Mouse (Mus musculus) heart, postnatal 0 days (tissue): ENCODE results near the gene B3galt6. TPM values are rescaled to one million over a fixed set of nuclear protein-coding genes. Genes with fewer than 3 reads are reported as not detected.

ENCODE experiments used
- ATAC-seq: fragments of 200-750 bp; cut with Nextera tagmentation; 2 replicates; pipeline ENCODE4 v1.8.0; 2017; ENCODE audit warnings: low read depth, moderate number of reproducible peaks, moderate library complexity; ENCODE audit not compliant: insufficient read depth
- DNase-seq: peaks from one replicate; pipeline ENCODE4 v3.0.0-alpha.2; 2016; ENCODE audit warnings: low spot score
- H3K27ac ChIP-seq: fragments of 300-500 bp; sonication (generic); 2 replicates; pipeline ENCODE4 v1.5.1; 2014; ENCODE audit warnings: low read depth, mild to moderate bottlenecking
- H3K27me3 ChIP-seq: fragments of 300-500 bp; sonication (generic); 2 replicates; pipeline ENCODE4 v1.6.1; 2014; ENCODE audit warnings: low read length, mixed read lengths; ENCODE audit not compliant: control insufficient read depth, insufficient read depth
- H3K36me3 ChIP-seq: fragments of 300-500 bp; sonication (generic); replicated peaks from 2 replicates; pipeline ENCODE4 v1.6.1; 2014; ENCODE audit warnings: low read length, mixed read lengths; ENCODE audit not compliant: control insufficient read depth, insufficient read depth
- H3K4me1 ChIP-seq: fragments of 300-500 bp; sonication (generic); 2 replicates; pipeline ENCODE4 v1.6.1; 2014; ENCODE audit warnings: antibody characterized with exemption; ENCODE audit not compliant: control insufficient read depth, insufficient read depth
- H3K4me2 ChIP-seq: fragments of 300-500 bp; sonication (generic); 2 replicates; pipeline ENCODE4 v1.6.1; 2014; ENCODE audit warnings: low read depth, mild to moderate bottlenecking, low read length, moderate library complexity
- H3K4me3 ChIP-seq: fragments of 300-500 bp; sonication (generic); 2 replicates; pipeline ENCODE4 v1.5.1; 2014; ENCODE audit warnings: low read depth, low read length
- H3K9ac ChIP-seq: fragments of 300-500 bp; sonication (generic); replicated peaks from 2 replicates; pipeline ENCODE4 v1.6.1; 2014; ENCODE audit warnings: low read depth, low read length, mixed read lengths
- H3K9me3 ChIP-seq: fragments of 300-500 bp; sonication (generic); replicated peaks from 2 replicates; pipeline ENCODE4 v1.6.1; 2016; ENCODE audit warnings: low read length; ENCODE audit not compliant: control insufficient read depth
- CTCF ChIP-seq: IDR thresholded peaks from 2 replicates; pipeline ENCODE4 v1.5.1; 2016; ENCODE audit warnings: antibody characterized with exemption, control low read depth, low read depth
- EP300 ChIP-seq: IDR thresholded peaks from 2 replicates; pipeline ENCODE4 v1.6.1; 2016; ENCODE audit warnings: antibody characterized with exemption, low read depth
- WGBS: fragments of 180-500 bp; shearing (Covaris S2); extraction: QIAGEN DNeasy Blood & Tissue Kit; methylation state at CpG from one replicate; pipeline ENCODE4 v1.1.7; 2014; 5-methylcytosine and 5-hydroxymethylcytosine counted together
- polyA plus RNA-seq: library from polyadenylated mRNA; unstranded; fragments of >200 nt; fragmentation: Nextera tagmentation; extraction: Ambion mirVana; gene quantifications from 2 replicates; pipeline ENCODE4 v1.2.1, GENCODE M21; 2015
- total RNA-seq: library from RNA; depleted of rRNA; stranded (reverse); fragments of >200 nt; gene quantifications from 2 replicates; pipeline ENCODE4 v1.2.3, GENCODE M21; 2014; ENCODE audit warnings: low replicate concordance

The B3galt6 gene
- total and polyA plus RNA-seq, 2 experiments from 2014 or later = 5.7 to 11.2 TPM

- Histone ChIP-seq H3K4me2 (no peak overlapping the region), H3K4me3 (no peak overlapping the region), H3K4me1 (peaks cover 10% of the 10 kb centered on the region; the same call in 1 of the 2 replicates), H3K27me3 (no peaks in the 10 kb centered on the region), H3K9me3 (no peaks in the 10 kb centered on the region), H3K27ac (peak overlapping the region; percentile 28; the same call in 1 of the 2 replicates), H3K36me3 (no peaks in the 10 kb centered on the region; the same call in 1 of the 2 replicates), H3K9ac (no peak overlapping the region)
- 58% methylated on average over 7 of the region's 7 CpGs for WGBS
- ATAC-seq (peak; percentile 62), DNase-seq (peak; percentile 20)
- TF ChIP-seq EP300 (no peak), CTCF (no peak)
Measured at GRCm38 (mm10) chr4:156024184-156024583, 31.7 kb upstream of the B3galt6 start.

GRCm38 (mm10) chr4:156023520-156023919, 31.1 kb upstream of the B3galt6 start:
- ATAC-seq (no peak), DNase-seq (no peak)
- Histone ChIP-seq H3K9me3 (no peaks in the 10 kb centered on the region), H3K4me3 (no peak overlapping the region), H3K9ac (no peak overlapping the region), H3K27ac (no peak overlapping the region), H3K36me3 (no peaks in the 10 kb centered on the region; the same call in 1 of the 2 replicates), H3K4me1 (peaks cover 10% of the 10 kb centered on the region; the same call in 1 of the 2 replicates), H3K4me2 (no peak overlapping the region), H3K27me3 (no peaks in the 10 kb centered on the region)
- TF ChIP-seq CTCF (no peak), EP300 (no peak)
- 85% methylated on average over 9 of the region's 9 CpGs for WGBS

GRCm38 (mm10) chr4:156021942-156022419, 29.5 kb upstream of the B3galt6 start:
- Histone ChIP-seq H3K27me3 (no peaks in the 10 kb centered on the region), H3K9me3 (no peaks in the 10 kb centered on the region), H3K27ac (no peak overlapping the region), H3K4me3 (no peak overlapping the region), H3K36me3 (no peaks in the 10 kb centered on the region), H3K4me1 (peaks cover 10% of the 10 kb centered on the region; the same call in 1 of the 2 replicates), H3K4me2 (no peak overlapping the region), H3K9ac (no peak overlapping the region)
- no peak for TF ChIP-seq CTCF
- TF ChIP-seq EP300 = no peak
- DNase-seq (no peak), ATAC-seq (no peak)
- WGBS = 29% methylated on average over 9 of the region's 9 CpGs

- Histone ChIP-seq H3K4me3 (no peak overlapping the region), H3K27ac (no peak overlapping the region), H3K4me1 (peaks cover 9% of the 10 kb centered on the region; the same call in 1 of the 2 replicates), H3K9ac (no peak overlapping the region), H3K4me2 (no peak overlapping the region), H3K9me3 (no peaks in the 10 kb centered on the region), H3K36me3 (0 out of 2 replicates have a peak, but pooled peaks cover under 1% of the 10 kb centered on the region), H3K27me3 (no peaks in the 10 kb centered on the region)
- TF ChIP-seq CTCF = no peak
- no peak for TF ChIP-seq EP300
- WGBS = 58% methylated on average over 3 of the region's 3 CpGs
- DNase-seq = no peak
- ATAC-seq = no peak
Measured at GRCm38 (mm10) chr4:156021381-156021780, 28.9 kb upstream of the B3galt6 start.

GRCm38 (mm10) chr4:156019771-156020170, 27.3 kb upstream of the B3galt6 start:
- ATAC-seq (no peak), DNase-seq (no peak)
- no peak overlapping the region for H3K27ac ChIP-seq
- H3K4me2 ChIP-seq = no peak overlapping the region
- H3K4me1 ChIP-seq = no peaks in the 10 kb centered on the region
- peaks cover 7% of the 10 kb centered on the region; the same call in 1 of the 2 replicates for H3K36me3 ChIP-seq
- TF ChIP-seq EP300 = no peak
- TF ChIP-seq CTCF = no peak
- H3K9ac ChIP-seq = no peak overlapping the region
- H3K27me3 ChIP-seq = no peaks in the 10 kb centered on the region
- H3K9me3 ChIP-seq = no peaks in the 10 kb centered on the region
- 86% methylated on average over 12 of the region's 12 CpGs for WGBS
- no peak overlapping the region for H3K4me3 ChIP-seq

- H3K4me2 ChIP-seq = no peak overlapping the region
- no peak for TF ChIP-seq CTCF
- no peak for TF ChIP-seq EP300
- no peak overlapping the region for H3K9ac ChIP-seq
- H3K36me3 ChIP-seq = peaks cover 32% of the 10 kb centered on the region
- H3K4me3 ChIP-seq = no peak overlapping the region
- DNase-seq (no peak), ATAC-seq (no peak)
- no peaks in the 10 kb centered on the region for H3K27me3 ChIP-seq
- no peaks in the 10 kb centered on the region for H3K4me1 ChIP-seq
- no peaks in the 10 kb centered on the region for H3K9me3 ChIP-seq
- no peak overlapping the region for H3K27ac ChIP-seq
- 73% methylated on average over 2 of the region's 2 CpGs for WGBS
Measured at GRCm38 (mm10) chr4:156014436-156014835, 22.0 kb upstream of the B3galt6 start.
